Mouse (Mus musculus): ENCODE results near the gene Bloc1s1.

DNA sequence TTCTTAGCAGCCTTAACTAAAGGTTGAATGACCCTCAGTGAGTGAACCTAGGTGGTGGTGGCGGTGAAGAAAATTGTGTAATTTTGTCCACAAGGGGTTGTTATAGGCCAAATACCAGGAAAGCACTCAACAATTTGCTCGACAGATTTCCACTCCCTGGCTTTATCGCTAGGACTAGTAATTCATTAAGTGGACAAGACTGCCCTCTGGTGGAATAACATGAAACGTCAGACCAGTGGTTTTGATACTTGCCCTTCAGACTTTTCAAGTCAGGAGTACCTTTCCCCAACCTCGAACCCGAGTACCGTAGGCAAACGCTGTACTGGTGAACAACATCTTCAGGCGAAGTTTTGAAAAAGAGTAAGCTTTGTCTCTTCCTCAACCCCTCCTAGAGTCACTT is 28.4 kb downstream of the Bloc1s1 start:
- TF ChIP-seq CTCF (IDR thresholded peaks at IDR 0.05; ENCODE audit: low read depth, low read length) (no peak), POLR2A (IDR thresholded peaks at IDR 0.05; ENCODE audit: borderline replicate concordance, low read depth, low read length) (no peak)
